Mouse (Mus musculus): Measurements from ENCODE around the gene Gal3st1.

- TF ChIP-seq CTCF (IDR thresholded peaks at IDR 0.05 in 2 of 3, conservative IDR thresholded peaks at IDR 0.05 in 1 of 3; ENCODE audit: control insufficient read depth in 1 of 3, insufficient read depth in 1 of 3, low read depth in 2 of 3, low read length in 3 of 3, poor library complexity in 1 of 3, severe bottlenecking in 1 of 3) (no peak), ZKSCAN1 (IDR thresholded peaks at IDR 0.05; ENCODE audit: low read depth, low read length) (no peak), ZMIZ1 (IDR thresholded peaks at IDR 0.05; ENCODE audit: low read depth, low read length) (no peak), TBP (IDR thresholded peaks at IDR 0.05; ENCODE audit: low read depth, low read length) (no peak), SIN3A (IDR thresholded peaks at IDR 0.05; ENCODE audit: low read length) (no peak), MAX (IDR thresholded peaks at IDR 0.05; ENCODE audit: low read length) (no peak)
Measured at GRCm38 (mm10) chr11:3999547-3999946, 16.1 kb downstream of the Gal3st1 start.
